Mouse (Mus musculus) thymus, adult 2 months (tissue): ENCODE data around the gene Wdsub1.

Source experiments
- CTCF ChIP-seq: fragments of 200-500 bp; IDR thresholded peaks from 2 replicates; pipeline ENCODE4 v1.5.1; 2012; ENCODE audit warnings: mild to moderate bottlenecking, control low read depth, low read length, moderate library complexity, borderline replicate concordance; ENCODE audit not compliant: control insufficient read depth, poor library complexity, insufficient read depth; ENCODE audit errors: extremely low read depth
- POLR2A ChIP-seq: fragments of 200-500 bp; IDR thresholded peaks from 2 replicates; pipeline ENCODE4 v1.6.1; 2012; ENCODE audit warnings: mild to moderate bottlenecking, low read length, control low read depth, moderate library complexity; ENCODE audit not compliant: control insufficient read depth, poor library complexity, insufficient read depth; ENCODE audit errors: extremely low read depth

GRCm38 (mm10) chr2:59898666-59899065 is 16.3 kb upstream of the Wdsub1 start:
- no peak for TF ChIP-seq CTCF
- no peak for TF ChIP-seq POLR2A
